Mouse (Mus musculus): Measurements from ENCODE around the gene Pi4kb.

DNA sequence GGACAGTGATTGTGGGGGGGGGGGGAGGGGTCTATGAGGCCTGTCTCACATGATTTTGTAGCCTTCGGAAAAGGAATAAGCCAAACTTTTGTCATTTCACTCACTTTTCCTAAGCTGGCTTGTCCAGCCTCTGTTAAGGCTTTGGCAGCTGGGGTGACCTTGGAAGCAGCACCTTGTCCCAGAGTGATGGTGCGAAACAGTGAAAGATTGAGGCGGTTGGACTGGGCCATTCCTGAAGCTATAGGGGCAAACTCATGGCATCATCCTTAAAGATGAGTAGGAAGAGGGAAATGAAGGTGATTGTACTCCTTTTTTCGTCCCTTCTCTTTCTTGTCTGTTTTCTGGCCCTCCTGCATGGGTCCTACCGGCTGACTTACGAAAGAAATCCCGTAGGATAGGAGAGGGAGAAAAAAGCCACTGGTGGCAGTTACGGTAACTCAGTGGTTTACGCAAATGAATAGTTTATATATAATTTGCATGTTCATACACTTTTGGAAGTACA is 454 bp upstream of the Pi4kb start:
- TF ChIP-seq CTCF (IDR thresholded peaks at IDR 0.05; ENCODE audit: low read depth, low read length) (no peak), EP300 (IDR thresholded peaks at IDR 0.05; ENCODE audit: insufficient read depth, low read depth, low read length) (no peak), POLR2A (IDR thresholded peaks at IDR 0.05; ENCODE audit: insufficient read depth, low read length) (no peak)

Data from ES-Bruce4 (cell line).